Mouse (Mus musculus): Measurements from ENCODE around the gene Spock1. TPM values are rescaled to one million over a fixed set of nuclear protein-coding genes. Genes with fewer than 3 reads are reported as not detected.

The Spock1 gene
- polyA plus RNA-seq, 1 experiment = 89.1 TPM

- no peak for DNase-seq (ENCODE audit: extremely low spot score in 1 of 2, low spot score in 1 of 2)
Measured at GRCm38 (mm10) chr13:57431815-57432214, 476.3 kb downstream of the Spock1 start.

GRCm38 (mm10) chr13:57428840-57429239 lies 479.3 kb downstream of the Spock1 start:
- DNase-seq (ENCODE audit: extremely low spot score in 1 of 2, low spot score in 1 of 2) = peak in 1 of 2 experiments; percentile 59

GRCm38 (mm10) chr13:57418781-57419180 lies 489.4 kb downstream of the Spock1 start:
- DNase-seq (ENCODE audit: extremely low spot score in 1 of 2, low spot score in 1 of 2) = no peak

GRCm38 (mm10) chr13:57414716-57415115 lies 493.4 kb downstream of the Spock1 start:
- no peak for DNase-seq (ENCODE audit: extremely low spot score in 1 of 2, low spot score in 1 of 2)

- no peak for DNase-seq (ENCODE audit: extremely low spot score in 1 of 2, low spot score in 1 of 2)
Measured at GRCm38 (mm10) chr13:57407666-57408065, 500.5 kb downstream of the Spock1 start.

- DNase-seq (ENCODE audit: extremely low spot score in 1 of 2, low spot score in 1 of 2) = no peak
Measured at GRCm38 (mm10) chr13:57402386-57402785, 505.7 kb downstream of the Spock1 start.

- DNase-seq (ENCODE audit: extremely low spot score in 1 of 2, low spot score in 1 of 2) = peak in 1 of 2 experiments; percentile 19
Measured at GRCm38 (mm10) chr13:57372141-57372700, 535.9 kb downstream of the Spock1 start.

Other genes starting within 250 kb of the Spock1 start
- 28.9 and 30.1 TPM in 2 replicates for gene Klhl3, start 205.3 kb upstream of the Spock1 start, polyA plus RNA-seq (2012; rRNA removed)
- 97.9 and 101 TPM in 2 replicates for gene Hnrnpa0, start 220.2 kb upstream of the Spock1 start, polyA plus RNA-seq (2012; rRNA removed)
- 21.2 and 23.2 TPM in 2 replicates for gene Idnk, start 249.3 kb upstream of the Spock1 start, polyA plus RNA-seq (2012; rRNA removed)